Mouse (Mus musculus): ENCODE measurements at regions not wholly inside any gene's neighbourhood (a gene's known extent, or its start where the extent isn't known, plus 50 kb on each side); places are given as distances from the start of the nearest gene placed in this dataset.

DNA sequence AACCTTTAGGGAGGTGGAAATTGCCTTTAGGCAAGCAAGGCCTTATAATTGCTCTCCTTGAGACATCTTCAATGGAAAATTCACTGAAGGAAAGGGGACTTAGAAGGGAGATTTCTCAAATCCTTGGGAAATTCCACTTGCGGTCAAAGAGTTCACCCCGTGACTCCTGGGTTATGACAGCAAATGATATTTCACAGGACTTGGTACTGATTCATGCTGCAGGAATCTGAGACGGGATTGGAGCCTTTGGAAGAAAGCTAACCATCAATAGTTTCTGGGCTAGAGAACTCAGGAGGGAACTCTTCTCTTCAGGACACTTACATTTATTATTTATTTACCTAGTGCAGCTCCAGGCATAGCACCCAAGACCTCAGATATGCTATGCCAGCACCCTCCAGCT is 52.8 kb upstream of the Cxcl5 start:
- no peak for ATAC-seq (replicated peaks; ENCODE audit: poor library complexity)

GRCm38 (mm10) chr5:90703653-90704052 is 55.5 kb upstream of the Cxcl5 start:
- ATAC-seq (replicated peaks; ENCODE audit: poor library complexity), result no peak

- peak; percentile 35 for ATAC-seq (replicated peaks; ENCODE audit: poor library complexity)
Measured at GRCm38 (mm10) chr5:90700178-90700577, 59.0 kb upstream of the Cxcl5 start.

- ATAC-seq (replicated peaks; ENCODE audit: poor library complexity), result peak; percentile 85
Measured at GRCm38 (mm10) chr5:90696064-90696463, 55.6 kb upstream of the Rassf6 start.

GRCm38 (mm10) chr5:90694431-90694830 is 54.0 kb upstream of the Rassf6 start:
- ATAC-seq (replicated peaks; ENCODE audit: poor library complexity), result peak; percentile 39

GRCm38 (mm10) chr5:90690746-90691145 is 50.3 kb upstream of the Rassf6 start:
- ATAC-seq (replicated peaks; ENCODE audit: poor library complexity), result no peak

Data from megakaryocyte progenitor cell, adult 5-6 weeks (primary cell).